Mouse (Mus musculus) liver, embryonic 11.5 days (tissue): Measurements from ENCODE around the gene Rere. TPM values are rescaled to one million over a fixed set of nuclear protein-coding genes. Genes with fewer than 3 reads are reported as not detected.

ENCODE experiments used
- ATAC-seq: fragments of 200-750 bp; cut with Nextera tagmentation; replicated peaks from 2 replicates; pipeline ENCODE4 v1.8.0; 2017; ENCODE audit warnings: moderate number of reproducible peaks, mild to moderate bottlenecking, moderate TSS enrichment, moderate library complexity; ENCODE audit not compliant: low FRiP score
- DNase-seq: peaks from one replicate; pipeline ENCODE4 v3.0.0-alpha.2; 2017; ENCODE audit warnings: low spot score
- H3K27ac ChIP-seq: fragments of 300-500 bp; sonication (generic); 2 replicates; pipeline ENCODE4 v1.5.1; 2014; ENCODE audit warnings: mild to moderate bottlenecking, low read depth, low read length, control low read depth
- H3K27me3 ChIP-seq: fragments of 300-500 bp; sonication (generic); replicated peaks from 2 replicates; pipeline ENCODE4 v1.6.1; 2014; ENCODE audit warnings: low read length, mixed read lengths; ENCODE audit not compliant: control insufficient read depth, insufficient read depth
- H3K36me3 ChIP-seq: fragments of 300-500 bp; sonication (generic); 2 replicates; pipeline ENCODE4 v1.6.1; 2014; ENCODE audit warnings: mild to moderate bottlenecking, low read length, moderate library complexity, mixed read lengths; ENCODE audit not compliant: control insufficient read depth, insufficient read depth
- H3K4me1 ChIP-seq: fragments of 300-500 bp; sonication (generic); replicated peaks from 2 replicates; pipeline ENCODE4 v1.6.1; 2014; ENCODE audit warnings: low read length, mixed read lengths; ENCODE audit not compliant: control insufficient read depth, insufficient read depth
- H3K4me2 ChIP-seq: fragments of 300-500 bp; sonication (generic); 2 replicates; pipeline ENCODE4 v1.6.1; 2014; ENCODE audit warnings: mild to moderate bottlenecking, control low read depth, moderate library complexity
- H3K4me3 ChIP-seq: fragments of 300-500 bp; sonication (generic); 2 replicates; pipeline ENCODE4 v1.5.1; 2014; ENCODE audit warnings: low read depth, low read length, control low read depth
- H3K9ac ChIP-seq: fragments of 300-500 bp; sonication (generic); 2 replicates; pipeline ENCODE4 v1.6.1; 2014; ENCODE audit warnings: low read depth, low read length, control low read depth
- H3K9me3 ChIP-seq: fragments of 300-500 bp; sonication (generic); 2 replicates; pipeline ENCODE4 v1.6.1; 2016; ENCODE audit warnings: low read length, inconsistent platforms, mixed read lengths; ENCODE audit not compliant: control insufficient read depth
- WGBS: fragments of 180-500 bp; shearing (Covaris S2); extraction: QIAGEN DNeasy Blood & Tissue Kit; methylation state at CpG from one replicate; pipeline ENCODE4 v1.1.7; 2014; 5-methylcytosine and 5-hydroxymethylcytosine counted together
- polyA plus RNA-seq: library from polyadenylated mRNA; unstranded; fragments of >200 nt; fragmentation: Nextera tagmentation; extraction: Ambion mirVana; gene quantifications from 2 replicates; pipeline ENCODE4 v1.2.1, GENCODE M21; 2014

Rere gene
- polyA plus RNA-seq, 1 experiment from 2014 or later = 23.3 TPM

- Histone ChIP-seq H3K36me3 (no peaks in the 10 kb centered on the region), H3K4me1 (peaks cover 64% of the 10 kb centered on the region), H3K9me3 (no peaks in the 10 kb centered on the region), H3K4me3 (no peak overlapping the region), H3K27me3 (no peaks in the 10 kb centered on the region), H3K9ac (no peak overlapping the region), H3K4me2 (no peak overlapping the region), H3K27ac (no peak overlapping the region; the same call in 1 of the 2 replicates)
- ATAC-seq (no peak), DNase-seq (no peak)
- 49% methylated on average over 12 of the region's 12 CpGs for whole genome bisulfite sequencing
Measured at GRCm38 (mm10) chr4:150454571-150455306, 173.3 kb downstream of the Rere start.

- H3K4me3 ChIP-seq = no peak overlapping the region
- ATAC-seq = no peak
- no peaks in the 10 kb centered on the region for H3K36me3 ChIP-seq
- H3K9ac ChIP-seq = no peak overlapping the region
- H3K27me3 ChIP-seq = no peaks in the 10 kb centered on the region
- no peak for DNase-seq
- WGBS = 50% methylated on average over 1 of the region's 1 CpGs
- peaks cover 65% of the 10 kb centered on the region for H3K4me1 ChIP-seq
- no peaks in the 10 kb centered on the region for H3K9me3 ChIP-seq
- no peak overlapping the region for H3K27ac ChIP-seq
- H3K4me2 ChIP-seq = no peak overlapping the region
Measured at GRCm38 (mm10) chr4:150455750-150456149, 174.3 kb downstream of the Rere start.

GRCm38 (mm10) chr4:150456452-150456851 is 175.0 kb downstream of the Rere start:
- WGBS = 84% methylated on average over 7 of the region's 7 CpGs
- Histone ChIP-seq H3K4me1 (peaks cover 70% of the 10 kb centered on the region), H3K27me3 (no peaks in the 10 kb centered on the region), H3K4me2 (no peak overlapping the region), H3K27ac (no peak overlapping the region), H3K36me3 (no peaks in the 10 kb centered on the region), H3K4me3 (no peak overlapping the region), H3K9ac (no peak overlapping the region), H3K9me3 (no peaks in the 10 kb centered on the region)
- DNase-seq (no peak), ATAC-seq (no peak)

GRCm38 (mm10) chr4:150456886-150457285 is 175.4 kb downstream of the Rere start:
- DNase-seq = no peak
- no peak overlapping the region for H3K4me2 ChIP-seq
- H3K27me3 ChIP-seq = no peaks in the 10 kb centered on the region
- H3K4me1 ChIP-seq = peaks cover 69% of the 10 kb centered on the region
- H3K36me3 ChIP-seq = no peaks in the 10 kb centered on the region
- H3K9ac ChIP-seq = no peak overlapping the region
- H3K4me3 ChIP-seq = no peak overlapping the region
- 77% methylated on average over 2 of the region's 2 CpGs for WGBS
- H3K27ac ChIP-seq = 0 out of 2 replicates have a peak overlapping the region, but pooled peaks have one; percentile 0
- no peaks in the 10 kb centered on the region for H3K9me3 ChIP-seq
- no peak for ATAC-seq

- no peaks in the 10 kb centered on the region for H3K27me3 ChIP-seq
- 68% methylated on average over 4 of the region's 4 CpGs for WGBS
- H3K27ac ChIP-seq = 0 out of 2 replicates have a peak overlapping the region, but pooled peaks have one; percentile 0
- H3K9ac ChIP-seq = no peak overlapping the region
- peaks cover 68% of the 10 kb centered on the region for H3K4me1 ChIP-seq
- DNase-seq (no peak), ATAC-seq (no peak)
- no peak overlapping the region for H3K4me2 ChIP-seq
- H3K4me3 ChIP-seq = no peak overlapping the region
- no peaks in the 10 kb centered on the region for H3K36me3 ChIP-seq
- H3K9me3 ChIP-seq = no peaks in the 10 kb centered on the region
Measured at GRCm38 (mm10) chr4:150457353-150457752, 175.9 kb downstream of the Rere start.

GRCm38 (mm10) chr4:150457771-150458170 is 176.3 kb downstream of the Rere start:
- ATAC-seq = no peak
- no peak for DNase-seq
- WGBS = 47% methylated on average over 7 of the region's 7 CpGs
- H3K27me3 ChIP-seq = no peaks in the 10 kb centered on the region
- no peak overlapping the region for H3K27ac ChIP-seq
- peaks cover 68% of the 10 kb centered on the region for H3K4me1 ChIP-seq
- H3K9me3 ChIP-seq = no peaks in the 10 kb centered on the region
- no peaks in the 10 kb centered on the region for H3K36me3 ChIP-seq
- H3K4me2 ChIP-seq = no peak overlapping the region
- H3K4me3 ChIP-seq = no peak overlapping the region
- no peak overlapping the region for H3K9ac ChIP-seq

GRCm38 (mm10) chr4:150459022-150459794 is 177.8 kb downstream of the Rere start:
- DNase-seq = no peak
- Histone ChIP-seq H3K4me1 (peaks cover 66% of the 10 kb centered on the region), H3K36me3 (no peaks in the 10 kb centered on the region), H3K4me2 (peak overlapping the region; percentile 38), H3K4me3 (no peak overlapping the region), H3K9ac (no peak overlapping the region), H3K27me3 (no peaks in the 10 kb centered on the region), H3K27ac (peak overlapping the region; percentile 75), H3K9me3 (no peaks in the 10 kb centered on the region)
- peak; percentile 31; the same call in 1 of the 2 replicates for ATAC-seq
- 36% methylated on average over 6 of the region's 6 CpGs for WGBS

GRCm38 (mm10) chr4:150460451-150460850 is 179.0 kb downstream of the Rere start:
- Histone ChIP-seq H3K36me3 (no peaks in the 10 kb centered on the region), H3K9me3 (no peaks in the 10 kb centered on the region), H3K9ac (no peak overlapping the region), H3K4me3 (no peak overlapping the region), H3K4me1 (peaks cover 57% of the 10 kb centered on the region), H3K4me2 (peak overlapping the region; percentile 58; the same call in 1 of the 2 replicates), H3K27ac (peak overlapping the region; percentile 77), H3K27me3 (no peaks in the 10 kb centered on the region)
- DNase-seq (no peak), ATAC-seq (no peak)
- 77% methylated on average over 5 of the region's 5 CpGs for WGBS
